Mouse (Mus musculus) urinary bladder, postnatal 14 days (tissue): Measurements from ENCODE around the gene 4921530L21Rik.

ENCODE experiments used
- DNase-seq: peaks from one replicate; pipeline ENCODE4 v3.0.0; 2021; ENCODE audit warnings: low spot score

4921530L21Rik gene

GRCm38 (mm10) chr14:95880954-95881353 is at the start of gene 4921530L21Rik:
4921530L21Rik (plus strand) TSS chr14:95881254.
- no peak for DNase-seq

GRCm38 (mm10) chr14:95833866-95834265 is 47.2 kb upstream of the 4921530L21Rik start:
- DNase-seq = no peak

- no peak for DNase-seq
Measured at GRCm38 (mm10) chr14:95862981-95863380, 18.1 kb upstream of the 4921530L21Rik start.

- no peak for DNase-seq
Measured at GRCm38 (mm10) chr14:95865676-95866416, 15.2 kb upstream of the 4921530L21Rik start.

- DNase-seq = no peak
Measured at GRCm38 (mm10) chr14:95872020-95872419, 9.0 kb upstream of the 4921530L21Rik start.

GRCm38 (mm10) chr14:95876785-95877510 is 4.1 kb upstream of the 4921530L21Rik start:
- no peak for DNase-seq

- DNase-seq = no peak
Measured at GRCm38 (mm10) chr14:95877548-95877947, 3.5 kb upstream of the 4921530L21Rik start.

GRCm38 (mm10) chr14:95899458-95899857 is 18.4 kb downstream of the 4921530L21Rik start:
- no peak for DNase-seq

GRCm38 (mm10) chr14:95904591-95905095 is 23.6 kb downstream of the 4921530L21Rik start:
- DNase-seq = no peak

- no peak for DNase-seq
Measured at GRCm38 (mm10) chr14:95913293-95913692, 32.2 kb downstream of the 4921530L21Rik start.

- no peak for DNase-seq
Measured at GRCm38 (mm10) chr14:95926742-95927141, 45.7 kb downstream of the 4921530L21Rik start.

GRCm38 (mm10) chr14:95927810-95928785 is 47.0 kb downstream of the 4921530L21Rik start:
- no peak for DNase-seq
